Mouse (Mus musculus) adrenal gland, postnatal 14 days (tissue): ENCODE measurements at regions not wholly inside any gene's neighbourhood (a gene's known extent, or its start where the extent isn't known, plus 50 kb on each side); places are given as distances from the start of the nearest gene placed in this dataset.

Source experiments
- DNase-seq: peaks from one replicate; pipeline ENCODE4 v3.0.0; 2021; ENCODE audit warnings: mixed read lengths

- no peak for DNase-seq
These were observed 60.4 kb upstream of the Rap1gds1 start for GRCm38 (mm10) chr3:139135371-139135770.

- no peak for DNase-seq
These were observed 61.0 kb upstream of the Rap1gds1 start for GRCm38 (mm10) chr3:139136044-139136443.

- peak; percentile 24 for DNase-seq
These were observed 52.8 kb upstream of the Stpg2 start for GRCm38 (mm10) chr3:139152654-139153053.

- DNase-seq, result no peak
These were observed 51.2 kb upstream of the Stpg2 start for GRCm38 (mm10) chr3:139154294-139154693.
